Mouse (Mus musculus) limb, embryonic 13.5 days (tissue): Measurements from ENCODE around the gene Sik3. TPM values are rescaled to one million over a fixed set of nuclear protein-coding genes. Genes with fewer than 3 reads are reported as not detected.

Source experiments
- ATAC-seq: fragments of 200-750 bp; cut with Nextera tagmentation; 2 replicates; pipeline ENCODE4 v1.8.0; 2017; ENCODE audit warnings: low read depth, moderate number of reproducible peaks, moderate TSS enrichment; ENCODE audit not compliant: low FRiP score
- H3K27ac ChIP-seq: fragments of 300-500 bp; sonication (generic); 2 replicates; pipeline ENCODE4 v1.5.1; 2015; ENCODE audit warnings: inconsistent platforms, mild to moderate bottlenecking, moderate library complexity
- H3K27me3 ChIP-seq: fragments of 300-500 bp; sonication (generic); 2 replicates; pipeline ENCODE4 v1.6.1; 2015; ENCODE audit warnings: mild to moderate bottlenecking, inconsistent platforms
- H3K36me3 ChIP-seq: fragments of 300-500 bp; sonication (generic); 2 replicates; pipeline ENCODE4 v1.6.1; 2015; ENCODE audit warnings: inconsistent platforms, mild to moderate bottlenecking, moderate library complexity
- H3K4me1 ChIP-seq: fragments of 300-500 bp; sonication (generic); 2 replicates; pipeline ENCODE4 v1.6.1; 2015; ENCODE audit warnings: inconsistent platforms
- H3K4me2 ChIP-seq: fragments of 300-500 bp; sonication (generic); replicated peaks from 2 replicates; pipeline ENCODE4 v1.6.1; 2015; ENCODE audit warnings: inconsistent platforms, mild to moderate bottlenecking, moderate library complexity
- H3K4me3 ChIP-seq: fragments of 300-500 bp; sonication (generic); 2 replicates; pipeline ENCODE4 v1.5.1; 2015; ENCODE audit warnings: moderate library complexity, mild to moderate bottlenecking, inconsistent platforms
- H3K9ac ChIP-seq: fragments of 300-500 bp; sonication (generic); 2 replicates; pipeline ENCODE4 v1.6.1; 2015; ENCODE audit warnings: mild to moderate bottlenecking, inconsistent platforms
- H3K9me3 ChIP-seq: fragments of 300-500 bp; sonication (generic); 2 replicates; pipeline ENCODE4 v1.6.1; 2016; ENCODE audit warnings: inconsistent platforms
- whole genome bisulfite sequencing: fragments of 180-500 bp; shearing (Covaris S2); methylation state at CpG from one replicate; pipeline ENCODE4 v1.1.7; 2015; 5-methylcytosine and 5-hydroxymethylcytosine counted together
- polyA plus RNA-seq: library from polyadenylated mRNA; unstranded; fragments of >200 nt; fragmentation: Nextera tagmentation; extraction: Ambion mirVana; gene quantifications from 2 replicates; pipeline ENCODE4 v1.2.1, GENCODE M21; 2015

The Sik3 gene
- polyA plus RNA-seq, 1 experiment from 2014 or later: 8.2 TPM

DNA sequence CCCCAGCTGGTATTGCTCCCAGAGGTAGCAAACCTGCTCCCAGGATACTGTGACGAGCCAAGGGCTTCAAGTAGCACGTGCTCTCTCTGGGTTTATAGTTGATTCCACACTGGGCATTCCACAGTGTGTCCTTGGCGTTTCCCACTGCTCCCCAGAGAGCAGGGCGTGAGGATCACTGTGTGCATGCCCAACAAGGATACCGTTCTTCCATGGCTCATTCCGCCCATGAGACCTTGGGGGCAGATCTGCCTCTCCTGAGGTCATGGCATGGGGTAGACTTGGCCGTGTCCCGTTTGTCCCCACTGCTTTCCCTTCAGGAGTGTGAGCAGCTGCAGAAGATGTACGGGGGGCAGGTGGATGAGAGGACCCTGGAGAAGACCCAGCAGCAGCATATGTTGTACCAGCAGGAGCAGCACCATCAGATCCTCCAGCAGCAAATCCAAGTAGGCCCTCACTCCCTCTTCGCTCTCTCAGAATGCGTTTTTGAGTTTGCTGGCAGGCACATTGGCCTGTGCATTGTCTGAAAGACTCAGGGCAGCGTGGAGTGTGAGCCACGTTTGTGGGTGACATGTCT is 195.9 kb downstream of the Sik3 start:
- Histone ChIP-seq H3K36me3 (peaks cover 82% of the 10 kb centered on the region), H3K4me3 (no peak overlapping the region), H3K27ac (peak overlapping the region; percentile 59; the same call in 1 of the 2 replicates), H3K27me3 (no peaks in the 10 kb centered on the region), H3K9me3 (no peaks in the 10 kb centered on the region), H3K4me2 (0 out of 2 replicates have a peak overlapping the region, but pooled peaks have one; percentile 19), H3K9ac (no peak overlapping the region), H3K4me1 (peaks cover 21% of the 10 kb centered on the region)
- 61% methylated on average over 13 of the region's 13 CpGs for WGBS
- ATAC-seq: no peak

DNA sequence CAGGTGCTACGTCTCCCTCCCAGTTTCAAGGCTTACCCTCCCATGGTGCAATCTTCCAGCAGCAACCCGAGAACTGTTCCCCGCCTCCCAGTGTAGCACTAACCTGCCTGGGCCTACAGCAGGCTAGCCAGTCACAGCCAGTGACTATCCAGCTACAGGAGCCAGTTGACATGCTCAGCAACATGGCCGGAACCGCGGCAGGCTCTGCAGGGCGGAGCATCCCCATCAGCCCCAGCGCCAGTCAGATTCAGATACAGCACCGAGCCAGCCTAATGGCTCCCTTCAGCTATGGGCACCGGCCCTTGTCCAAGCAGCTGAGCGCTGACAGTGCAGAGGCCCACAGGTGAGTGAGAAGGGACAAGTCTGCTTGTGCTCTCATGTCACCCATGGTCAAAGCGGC is 197.9 kb downstream of the Sik3 start:
- ATAC-seq: no peak
- H3K4me1 ChIP-seq: peaks cover 21% of the 10 kb centered on the region
- no peak overlapping the region for H3K4me2 ChIP-seq
- H3K27me3 ChIP-seq: no peaks in the 10 kb centered on the region
- peaks cover 79% of the 10 kb centered on the region for H3K36me3 ChIP-seq
- H3K27ac ChIP-seq: no peak overlapping the region
- no peak overlapping the region for H3K9ac ChIP-seq
- no peak overlapping the region for H3K4me3 ChIP-seq
- no peaks in the 10 kb centered on the region for H3K9me3 ChIP-seq
- WGBS: 90% methylated on average over 12 of the region's 12 CpGs

DNA sequence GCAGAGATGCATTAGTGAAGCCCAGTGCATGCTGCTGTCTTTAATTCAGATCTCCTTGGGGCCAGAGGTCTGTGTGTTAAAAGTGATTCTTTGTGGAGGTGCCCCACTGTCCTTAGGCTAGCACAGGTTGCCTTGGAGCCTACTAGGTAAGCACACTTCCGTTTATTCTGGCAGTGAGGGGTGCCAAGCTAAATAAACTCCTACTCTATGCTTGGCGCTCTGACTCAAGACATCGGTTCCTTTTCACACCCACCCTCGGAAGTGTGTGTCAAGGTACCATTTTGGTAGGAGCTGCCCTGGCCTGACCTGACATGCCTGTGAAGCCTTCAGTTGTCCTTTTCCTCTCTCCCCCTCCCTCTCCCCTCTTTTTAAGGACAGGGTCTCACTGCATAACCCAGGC is 201.7 kb downstream of the Sik3 start:
- Histone ChIP-seq H3K36me3 (peaks cover 53% of the 10 kb centered on the region), H3K4me3 (no peak overlapping the region), H3K9ac (no peak overlapping the region), H3K27ac (no peak overlapping the region), H3K4me2 (no peak overlapping the region), H3K4me1 (no peaks in the 10 kb centered on the region), H3K9me3 (no peaks in the 10 kb centered on the region), H3K27me3 (no peaks in the 10 kb centered on the region)
- ATAC-seq: no peak
- 87% methylated on average over 4 of the region's 4 CpGs for WGBS

DNA sequence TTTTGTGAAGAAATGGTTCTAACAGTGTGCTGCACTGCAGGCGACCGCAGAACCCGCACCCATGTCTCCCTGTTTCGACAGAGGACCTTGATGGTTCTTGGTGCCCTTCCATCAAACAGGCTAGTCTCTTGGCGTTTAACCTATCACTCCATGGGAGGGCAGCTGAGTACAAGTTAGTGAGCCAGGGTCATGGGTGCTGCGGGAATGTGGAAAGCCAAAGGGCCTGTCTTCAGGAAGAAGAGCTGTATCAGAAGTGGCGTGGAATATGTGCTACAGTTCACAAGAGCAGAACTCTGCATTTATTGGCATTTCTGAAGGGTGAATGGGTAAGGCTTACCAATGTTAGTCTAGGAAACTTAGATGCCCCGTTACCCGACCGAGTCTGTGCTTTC is 202.3 kb downstream of the Sik3 start:
- Histone ChIP-seq H3K4me1 (no peaks in the 10 kb centered on the region), H3K4me2 (no peak overlapping the region), H3K27ac (no peak overlapping the region), H3K27me3 (no peaks in the 10 kb centered on the region), H3K9ac (no peak overlapping the region), H3K36me3 (peaks cover 55% of the 10 kb centered on the region), H3K9me3 (no peaks in the 10 kb centered on the region), H3K4me3 (no peak overlapping the region)
- WGBS: 89% methylated on average over 10 of the region's 10 CpGs
- ATAC-seq: no peak

DNA sequence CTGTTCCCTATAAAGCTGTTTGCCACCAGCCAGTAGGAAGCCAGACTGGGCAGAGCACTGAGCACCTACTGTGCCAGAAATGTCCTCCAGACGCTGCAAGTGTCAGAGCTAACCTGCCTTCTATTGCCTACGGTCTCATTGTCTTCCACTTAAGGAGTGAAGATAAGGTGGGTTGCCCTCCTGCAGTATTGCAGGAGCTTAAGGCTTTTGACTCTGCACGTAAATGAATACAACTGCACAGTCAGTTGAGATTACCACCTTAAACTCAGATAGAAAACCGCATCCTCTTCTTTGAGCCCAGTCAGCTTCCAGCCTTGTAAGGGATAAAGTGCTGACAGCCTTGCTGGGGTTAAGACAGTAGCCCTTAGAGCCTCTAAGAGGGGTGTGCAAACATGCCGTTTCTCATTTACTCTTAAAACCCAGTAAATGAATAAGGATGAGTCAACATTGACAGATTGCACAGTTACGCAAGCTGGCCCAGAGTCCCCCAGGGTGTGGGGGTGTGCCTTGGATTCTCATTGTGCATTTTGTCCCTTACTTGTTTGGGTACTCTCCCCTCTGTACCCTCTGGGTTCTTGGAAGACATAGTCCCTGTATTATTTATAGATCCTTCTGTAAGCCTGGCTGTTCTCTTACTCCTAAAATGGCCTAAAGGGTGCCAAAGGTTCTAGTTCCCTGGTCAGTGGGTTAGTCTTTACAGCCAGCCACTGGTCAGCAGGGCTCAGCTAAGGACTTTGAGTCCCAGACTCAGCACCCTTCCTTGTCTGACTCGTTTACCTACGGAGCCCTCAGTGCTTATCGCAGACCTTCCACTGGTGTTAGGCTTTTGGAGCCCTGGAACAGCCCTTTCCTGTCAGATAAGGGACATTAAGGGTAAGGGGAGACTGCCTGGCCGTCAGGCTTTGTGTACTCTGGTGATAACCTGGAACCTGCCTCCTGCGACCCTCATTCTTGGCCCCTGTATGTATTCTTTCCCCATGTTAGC is 203.0 kb downstream of the Sik3 start:
- Histone ChIP-seq H3K27me3 (no peaks in the 10 kb centered on the region), H3K36me3 (peaks cover 55% of the 10 kb centered on the region), H3K9me3 (no peaks in the 10 kb centered on the region), H3K9ac (no peak overlapping the region), H3K27ac (no peak overlapping the region), H3K4me2 (no peak overlapping the region), H3K4me1 (no peaks in the 10 kb centered on the region), H3K4me3 (no peak overlapping the region)
- WGBS: 81% methylated on average over 11 of the region's 11 CpGs
- ATAC-seq: no peak

DNA sequence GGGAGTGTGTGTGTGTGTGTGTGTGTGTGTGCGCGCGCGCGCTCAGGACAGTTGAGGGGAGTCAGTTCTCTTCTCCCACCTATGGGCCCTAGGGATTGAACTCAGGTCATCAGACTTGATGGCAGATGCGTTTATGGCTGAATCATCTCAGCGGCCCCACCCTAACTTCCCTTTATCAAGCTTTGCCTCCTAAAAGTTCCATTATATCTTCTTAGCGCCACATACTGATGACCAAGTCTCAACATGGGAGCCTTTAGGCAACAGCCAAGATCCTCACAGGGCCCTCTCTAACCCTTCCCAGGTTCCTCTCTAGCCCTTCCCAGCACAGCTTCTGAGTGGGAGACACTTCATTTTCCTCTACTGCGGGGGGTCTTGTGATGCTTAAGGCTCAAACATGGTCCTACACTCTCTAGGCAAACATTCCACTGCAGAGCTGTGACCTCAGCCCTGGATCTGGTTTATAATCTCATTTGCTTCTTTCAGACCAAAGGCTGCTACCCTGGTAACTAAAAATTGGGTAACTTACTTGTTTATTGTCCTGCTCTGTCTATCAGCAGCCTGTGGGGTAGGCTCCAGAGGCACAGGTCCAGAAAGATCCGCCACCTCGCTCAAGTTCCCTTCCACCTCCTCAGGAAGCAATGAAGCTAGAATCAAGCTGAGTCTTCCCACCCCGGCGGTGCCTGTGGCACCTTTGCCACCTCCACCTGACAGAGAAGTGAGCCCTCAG is 204.3 kb downstream of the Sik3 start:
- WGBS: 93% methylated on average over 13 of the region's 13 CpGs
- Histone ChIP-seq H3K4me1 (no peaks in the 10 kb centered on the region), H3K9me3 (no peaks in the 10 kb centered on the region), H3K4me3 (no peak overlapping the region), H3K27ac (no peak overlapping the region), H3K9ac (no peak overlapping the region), H3K36me3 (peaks cover 55% of the 10 kb centered on the region), H3K4me2 (no peak overlapping the region), H3K27me3 (no peaks in the 10 kb centered on the region)
- no peak for ATAC-seq

DNA sequence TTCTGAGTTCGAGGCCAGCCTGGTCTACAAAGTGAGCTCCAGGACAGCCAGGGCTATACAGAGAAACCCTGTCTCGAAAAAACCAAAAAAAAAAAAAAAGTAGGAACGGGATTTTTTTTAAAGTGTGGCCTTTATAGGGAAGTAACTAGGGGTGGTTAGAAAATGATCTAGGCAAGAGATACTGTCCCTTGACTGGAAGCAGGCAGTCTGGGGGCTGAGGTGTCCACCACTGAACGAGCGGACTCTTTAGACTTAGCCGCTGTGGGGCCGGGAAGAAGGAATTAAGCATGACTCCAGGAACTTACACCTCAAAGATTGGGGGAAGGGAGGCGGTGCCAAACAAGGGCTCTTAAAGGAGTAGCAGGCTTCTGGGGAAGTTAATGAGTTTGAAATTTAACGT is 205.6 kb downstream of the Sik3 start:
- no peaks in the 10 kb centered on the region for H3K4me1 ChIP-seq
- no peak for ATAC-seq
- no peaks in the 10 kb centered on the region for H3K27me3 ChIP-seq
- no peak overlapping the region for H3K27ac ChIP-seq
- no peak overlapping the region for H3K4me3 ChIP-seq
- peaks cover 55% of the 10 kb centered on the region for H3K36me3 ChIP-seq
- H3K9me3 ChIP-seq: no peaks in the 10 kb centered on the region
- H3K9ac ChIP-seq: no peak overlapping the region
- 57% methylated on average over 9 of the region's 9 CpGs for WGBS
- no peak overlapping the region for H3K4me2 ChIP-seq

DNA sequence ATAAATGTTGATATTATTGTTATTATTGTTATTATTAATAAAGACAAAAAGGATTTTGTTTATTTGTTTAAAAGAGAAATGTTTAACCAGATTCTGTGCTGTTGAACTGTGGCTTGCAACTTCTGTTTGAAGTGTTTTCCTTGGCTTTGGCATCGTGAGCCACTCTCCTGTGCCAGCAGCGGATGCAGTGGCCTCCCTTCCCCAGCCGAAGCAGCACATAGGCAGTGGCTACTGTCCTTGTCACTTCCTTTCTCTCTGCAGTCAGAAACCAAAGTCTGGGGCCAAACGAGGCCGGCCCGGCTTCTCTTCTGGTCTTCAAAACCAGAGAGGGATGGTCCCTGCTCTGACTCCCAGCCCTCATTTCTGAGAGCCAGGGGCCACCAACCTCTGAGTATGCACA is 210.5 kb downstream of the Sik3 start:
- no peak for ATAC-seq
- WGBS: 81% methylated on average over 6 of the region's 6 CpGs
- Histone ChIP-seq H3K4me3 (no peak overlapping the region), H3K27me3 (no peaks in the 10 kb centered on the region), H3K36me3 (peaks cover 51% of the 10 kb centered on the region), H3K4me1 (no peaks in the 10 kb centered on the region), H3K9me3 (no peaks in the 10 kb centered on the region), H3K4me2 (no peak overlapping the region), H3K9ac (no peak overlapping the region), H3K27ac (no peak overlapping the region)

DNA sequence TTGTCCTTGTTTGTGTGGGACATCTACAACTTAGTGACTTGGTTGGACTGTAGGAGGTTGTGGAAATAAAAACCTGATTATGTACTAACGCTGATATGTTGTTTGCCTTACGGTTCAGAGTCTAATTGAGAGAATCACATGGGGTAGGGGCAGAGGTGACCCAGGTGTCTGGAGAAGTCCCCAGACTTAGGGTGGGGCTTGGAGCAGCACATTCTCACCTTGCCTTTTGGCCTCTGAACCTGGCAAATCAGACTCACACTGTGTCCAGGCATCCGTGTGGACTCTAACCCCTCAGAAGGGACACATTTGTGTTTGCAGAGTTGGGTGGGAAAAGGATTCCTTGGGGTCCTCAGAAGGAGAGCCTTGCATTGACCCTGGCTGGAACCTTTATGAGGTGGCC is 211.5 kb downstream of the Sik3 start:
- H3K27ac ChIP-seq: no peak overlapping the region
- no peaks in the 10 kb centered on the region for H3K9me3 ChIP-seq
- H3K36me3 ChIP-seq: peaks cover 47% of the 10 kb centered on the region
- no peaks in the 10 kb centered on the region for H3K4me1 ChIP-seq
- H3K9ac ChIP-seq: no peak overlapping the region
- H3K4me3 ChIP-seq: no peak overlapping the region
- WGBS: 81% methylated on average over 3 of the region's 3 CpGs
- no peaks in the 10 kb centered on the region for H3K27me3 ChIP-seq
- H3K4me2 ChIP-seq: no peak overlapping the region
- ATAC-seq: no peak

DNA sequence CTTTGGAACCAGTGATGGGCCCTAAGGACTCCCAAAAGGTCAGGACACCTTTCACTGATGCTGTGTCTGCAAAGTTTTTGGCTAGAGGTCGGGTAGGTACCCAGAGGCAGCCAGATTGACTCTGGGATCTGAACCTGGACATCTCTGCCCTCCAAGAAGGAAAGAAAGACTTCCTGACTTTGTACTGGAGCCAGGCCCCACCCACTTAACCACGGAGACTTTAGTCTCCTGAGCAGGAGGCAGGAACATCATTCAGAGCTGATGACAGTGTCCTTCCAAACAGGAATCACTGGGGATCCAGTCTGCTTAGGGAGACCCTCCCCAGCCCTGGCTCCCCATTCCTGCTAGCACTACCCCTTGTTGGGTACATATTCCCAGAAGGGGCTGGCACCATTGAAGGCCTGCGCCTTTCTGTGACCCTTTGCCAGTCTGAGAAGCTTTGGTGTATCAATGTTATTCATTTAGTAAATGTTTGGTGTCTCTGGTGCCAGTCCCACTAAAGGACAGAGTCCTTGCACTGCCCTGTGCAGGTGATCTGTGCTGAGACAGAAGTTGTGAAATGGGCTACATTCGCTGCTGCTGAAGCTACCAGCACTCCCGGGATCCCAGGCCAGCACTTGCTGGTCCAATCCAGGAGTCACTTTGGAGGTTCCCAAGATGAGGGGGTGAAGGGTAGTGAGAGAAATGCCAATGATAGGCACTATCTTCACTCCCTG is 212.5 kb downstream of the Sik3 start:
- Histone ChIP-seq H3K9ac (no peak overlapping the region), H3K4me2 (no peak overlapping the region), H3K36me3 (peaks cover 38% of the 10 kb centered on the region), H3K9me3 (no peaks in the 10 kb centered on the region), H3K27ac (no peak overlapping the region), H3K4me3 (no peak overlapping the region), H3K27me3 (no peaks in the 10 kb centered on the region), H3K4me1 (peaks cover 6% of the 10 kb centered on the region)
- WGBS: 64% methylated on average over 5 of the region's 5 CpGs
- no peak for ATAC-seq

DNA sequence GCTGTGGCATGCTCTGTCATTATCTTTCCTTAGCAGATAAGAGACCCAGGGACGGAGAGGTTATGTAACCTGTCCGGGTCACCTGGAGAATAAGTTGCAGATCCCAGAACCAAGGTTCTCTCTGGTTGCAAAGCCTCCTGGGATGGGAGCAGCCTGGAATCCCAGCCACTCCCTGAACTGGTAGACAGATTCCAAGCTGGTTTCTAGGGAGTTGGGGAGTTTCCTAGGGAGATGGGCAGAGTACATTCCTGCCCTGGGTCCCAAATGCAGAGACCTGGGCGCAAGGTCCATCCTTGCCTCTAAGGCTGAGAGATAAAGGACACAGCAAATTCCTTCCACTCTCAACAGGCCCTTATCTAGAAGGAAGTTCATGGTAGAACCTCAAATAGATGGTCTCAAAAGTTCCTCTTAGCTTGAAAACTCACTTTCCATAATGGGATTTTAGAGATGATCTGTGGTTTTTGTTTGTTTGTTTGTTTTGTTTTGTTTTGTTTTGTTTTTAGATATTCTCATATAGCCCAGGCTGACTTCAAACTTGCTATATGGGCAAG is 214.5 kb downstream of the Sik3 start:
- no peak overlapping the region for H3K9ac ChIP-seq
- H3K9me3 ChIP-seq: no peaks in the 10 kb centered on the region
- 90% methylated on average over 3 of the region's 3 CpGs for WGBS
- ATAC-seq: no peak
- no peaks in the 10 kb centered on the region for H3K27me3 ChIP-seq
- no peak overlapping the region for H3K27ac ChIP-seq
- peaks cover 15% of the 10 kb centered on the region for H3K4me1 ChIP-seq
- H3K36me3 ChIP-seq: peaks cover 18% of the 10 kb centered on the region
- no peak overlapping the region for H3K4me2 ChIP-seq
- H3K4me3 ChIP-seq: no peak overlapping the region
